Mouse (Mus musculus) thymus, adult 2 months (tissue): ENCODE measurements around the gene Cpm.

ENCODE experiments used
- CTCF ChIP-seq: fragments of 200-500 bp; IDR thresholded peaks from 2 replicates; pipeline ENCODE4 v1.5.1; 2012; ENCODE audit warnings: mild to moderate bottlenecking, control low read depth, low read length, moderate library complexity, borderline replicate concordance; ENCODE audit not compliant: control insufficient read depth, poor library complexity, insufficient read depth; ENCODE audit errors: extremely low read depth
- POLR2A ChIP-seq: fragments of 200-500 bp; IDR thresholded peaks from 2 replicates; pipeline ENCODE4 v1.6.1; 2012; ENCODE audit warnings: mild to moderate bottlenecking, low read length, control low read depth, moderate library complexity; ENCODE audit not compliant: control insufficient read depth, poor library complexity, insufficient read depth; ENCODE audit errors: extremely low read depth

- TF ChIP-seq CTCF (no peak), POLR2A (no peak)
Observed at GRCm38 (mm10) chr10:117695605-117696004, 66.3 kb downstream of the Cpm start.
